Mouse (Mus musculus): Measurements from ENCODE around the gene Ppp2r5e. TPM values are rescaled to one million over a fixed set of nuclear protein-coding genes. Genes with fewer than 3 reads are reported as not detected.

Ppp2r5e gene
- polyA plus RNA-seq (2014; fragmentation: Illumina TruSeq; extraction: RNeasy Lipid Tissue Mini Kit (QIAGEN cat#74804); ENCODE audit: low read depth, low replicate concordance), result 22.2 TPM

DNA sequence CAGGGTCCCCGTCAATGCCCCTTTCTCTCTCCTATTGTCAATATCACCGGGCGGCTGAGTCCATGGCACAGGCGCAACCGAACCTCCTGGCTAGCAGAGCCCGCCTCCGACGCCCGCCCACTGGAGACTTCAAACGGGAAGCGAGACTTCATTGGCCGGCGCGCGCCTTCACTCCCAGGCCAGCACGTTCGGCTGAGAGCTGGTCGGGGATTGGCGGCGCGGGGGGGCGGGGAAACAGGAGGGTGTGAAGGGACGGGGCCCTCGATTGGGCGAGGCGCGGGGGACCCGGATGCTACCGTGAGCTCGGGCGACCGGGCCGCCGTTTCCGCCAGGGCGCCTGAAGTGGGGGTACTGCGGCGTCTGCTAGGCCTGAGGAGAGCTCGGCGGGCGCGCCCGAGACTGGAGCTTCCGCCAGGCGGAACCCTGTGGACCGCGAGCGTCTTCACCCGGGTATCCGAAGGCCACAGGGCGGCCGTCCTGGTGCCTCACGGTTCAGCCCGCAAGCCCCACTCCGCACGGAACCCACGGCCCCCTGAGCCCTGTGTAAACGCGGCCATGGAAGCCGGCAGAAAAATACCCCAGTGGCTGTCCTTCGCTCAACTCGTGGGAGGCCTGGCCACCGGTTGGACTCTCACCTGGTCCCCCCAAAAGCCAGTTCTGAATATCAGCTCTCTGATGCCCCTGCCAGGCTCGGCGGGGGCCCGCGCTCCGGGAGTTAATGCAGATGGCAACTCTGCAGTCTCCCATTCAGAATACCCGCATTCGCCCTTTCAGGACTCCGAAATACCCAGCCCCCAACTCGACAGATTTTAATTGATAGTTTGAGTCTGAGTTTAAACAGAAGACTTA, at the start of gene Ppp2r5e:
Gene Ppp2r5e (minus strand): TSS at position 92 of the 849 bp plus-strand sequence.

DNA sequence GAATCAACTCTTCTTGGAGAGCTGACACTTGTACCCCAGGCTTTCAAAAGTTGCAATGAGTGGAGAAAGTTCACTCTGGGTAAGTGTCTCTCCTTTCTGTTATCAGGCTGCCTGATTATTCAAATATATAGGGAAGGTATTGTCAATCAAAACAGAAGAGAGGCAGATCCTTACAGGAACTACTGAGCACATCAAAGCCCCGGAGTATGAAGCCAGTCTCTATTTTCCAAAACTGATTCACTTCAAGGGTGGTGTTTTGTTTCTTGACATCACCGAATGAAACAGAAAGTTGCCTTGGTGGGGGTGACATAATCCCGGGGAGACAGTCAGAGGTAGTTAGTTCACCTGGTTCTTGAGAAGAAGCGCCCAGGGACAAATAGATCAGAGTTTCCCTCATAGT, 179.4 kb downstream of the Ppp2r5e start, which contains the start of gene Gphb5:
Gene Gphb5 (minus strand): TSS at position 101 of the 400 bp plus-strand sequence.

Other genes with a start within 250 kb of the Ppp2r5e start
- gene Gphb5, start 179.5 kb downstream of the Ppp2r5e start, polyA plus RNA-seq (2014; fragmentation: Illumina TruSeq; extraction: RNeasy Lipid Tissue Mini Kit (QIAGEN cat#74804); ENCODE audit: low read depth, low replicate concordance), result not detected
- gene Wdr89, start 73.3 kb upstream of the Ppp2r5e start, polyA plus RNA-seq (2014; fragmentation: Illumina TruSeq; extraction: RNeasy Lipid Tissue Mini Kit (QIAGEN cat#74804); ENCODE audit: low read depth, low replicate concordance), result 6.4 TPM
- 165 TPM for gene Sgpp1, start 139.5 kb upstream of the Ppp2r5e start, polyA plus RNA-seq (2014; fragmentation: Illumina TruSeq; extraction: RNeasy Lipid Tissue Mini Kit (QIAGEN cat#74804); ENCODE audit: low read depth, low replicate concordance)
- gene Syne2, start 221.9 kb upstream of the Ppp2r5e start, polyA plus RNA-seq (2014; fragmentation: Illumina TruSeq; extraction: RNeasy Lipid Tissue Mini Kit (QIAGEN cat#74804); ENCODE audit: low read depth, low replicate concordance), result 116 TPM